Mouse (Mus musculus) heart, adult 8-10 months (tissue): ENCODE measurements around the gene Vmn1r76. TPM values are rescaled to one million over a fixed set of nuclear protein-coding genes. Genes with fewer than 3 reads are reported as not detected.

Experiments used
- DNase-seq: peaks from one replicate; pipeline ENCODE4 v3.0.0; 2022; ENCODE audit warnings: low spot score
- total RNA-seq, 4 experiments: library from RNA; stranded (reverse); gene quantifications; 2 replicates each; pipeline ENCODE4 v1.2.4; 2022

The Vmn1r76 gene
- not detected for total RNA-seq

GRCm38 (mm10) chr7:11938113-11938512 lies at the start of gene Vmn1r76:
TSS of gene Vmn1r76 (minus strand) at chr7:11938213.
- DNase-seq: no peak

GRCm38 (mm10) chr7:11972611-11973010 lies 34.6 kb upstream of the Vmn1r76 start:
- DNase-seq: no peak

GRCm38 (mm10) chr7:11947991-11948390 lies 10.0 kb upstream of the Vmn1r76 start:
- no peak for DNase-seq

GRCm38 (mm10) chr7:11874330-11874729 lies 63.7 kb downstream of the Vmn1r76 start, which contains the start of gene Vmn1r75:
TSS of gene Vmn1r75 (plus strand) at chr7:11874630.
- no peak for DNase-seq

Other genes starting within 250 kb of the Vmn1r76 start
- gene Vmn1r73, start 207.9 kb downstream of the Vmn1r76 start, total RNA-seq: not detected
- not detected for gene Vmn1r74, start 104.2 kb downstream of the Vmn1r76 start, total RNA-seq
- gene Vmn1r75, start 63.6 kb downstream of the Vmn1r76 start, total RNA-seq: not detected
- not detected for gene Vmn1r77, start 98.5 kb upstream of the Vmn1r76 start, total RNA-seq
- gene Vmn1r78, start 212.0 kb upstream of the Vmn1r76 start, total RNA-seq: not detected
- not detected for gene Vmn1r79, start 233.1 kb upstream of the Vmn1r76 start, total RNA-seq